Mouse (Mus musculus) right cerebral cortex, adult 18-20 months (tissue): ENCODE measurements around the gene Hinfp.
A peak's percentile ranks its signal among the peaks of the same experiment; 100 is the strongest.
"Not testable (repeated sequence)": the region's sequence is repeated elsewhere in the genome, so short reads cannot be mapped to it uniquely, and the experiment has no call there.

ENCODE experiments used
- DNase-seq: peaks from one replicate; pipeline ENCODE4 v3.0.0; 2022; ENCODE audit warnings: mixed read lengths

Gene Hinfp

GRCm38 (mm10) chr9:44330736-44331135 lies 25.3 kb upstream of the Hinfp start:
- DNase-seq: no peak

- no peak for DNase-seq
These were observed 22.5 kb upstream of the Hinfp start for GRCm38 (mm10) chr9:44327926-44328325.

- no peak for DNase-seq
These were observed 21.7 kb upstream of the Hinfp start for GRCm38 (mm10) chr9:44327064-44327711.

GRCm38 (mm10) chr9:44326371-44327063 lies 21.0 kb upstream of the Hinfp start:
- DNase-seq: peak; percentile 91

GRCm38 (mm10) chr9:44325768-44326370 lies 20.4 kb upstream of the Hinfp start, which contains the start of gene Dpagt1:
Gene Dpagt1, plus strand, starts transcription at chr9:44326019.
- DNase-seq: no peak

- DNase-seq: not testable (repeated sequence)
These were observed 19.7 kb upstream of the Hinfp start for GRCm38 (mm10) chr9:44325032-44325767.

GRCm38 (mm10) chr9:44324147-44324546 lies 18.7 kb upstream of the Hinfp start:
- DNase-seq: no peak

GRCm38 (mm10) chr9:44323656-44324055 lies 18.2 kb upstream of the Hinfp start:
- DNase-seq: not testable (repeated sequence)

- peak; percentile 49 for DNase-seq
These were observed 15.3 kb upstream of the Hinfp start for GRCm38 (mm10) chr9:44320799-44321133.

- peak; percentile 96 for DNase-seq
These were observed 14.7 kb upstream of the Hinfp start, which contains the start of gene C2cd2l for GRCm38 (mm10) chr9:44319887-44320798. Gene C2cd2l, minus strand, starts transcription at chr9:44320285.

GRCm38 (mm10) chr9:44319105-44319886 lies 13.8 kb upstream of the Hinfp start:
- DNase-seq: no peak

- DNase-seq: no peak
These were observed 13.3 kb upstream of the Hinfp start for GRCm38 (mm10) chr9:44318826-44319095.

GRCm38 (mm10) chr9:44318076-44318825 lies 12.8 kb upstream of the Hinfp start:
- DNase-seq: no peak

- no peak for DNase-seq
These were observed 12.0 kb upstream of the Hinfp start for GRCm38 (mm10) chr9:44317452-44317851.

- no peak for DNase-seq
These were observed 9.4 kb upstream of the Hinfp start for GRCm38 (mm10) chr9:44314910-44315309.

GRCm38 (mm10) chr9:44314257-44314547 lies 8.7 kb upstream of the Hinfp start:
- DNase-seq: no peak

- peak; percentile 88 for DNase-seq
These were observed 8.2 kb upstream of the Hinfp start for GRCm38 (mm10) chr9:44313476-44314256.

GRCm38 (mm10) chr9:44311136-44312134 lies 6.0 kb upstream of the Hinfp start:
- DNase-seq: no peak

- no peak for DNase-seq
These were observed 5.3 kb upstream of the Hinfp start for GRCm38 (mm10) chr9:44310750-44311135.
